Mouse (Mus musculus) neural tube, embryonic 13.5 days (tissue): ENCODE measurements around the gene Gm49388. TPM values are rescaled to one million over a fixed set of nuclear protein-coding genes. Genes with fewer than 3 reads are reported as not detected.
A peak's percentile ranks its signal among the peaks of the same experiment; 100 is the strongest.

ENCODE experiments used
- ATAC-seq: fragments of 200-750 bp; cut with Nextera tagmentation; 2 replicates; pipeline ENCODE4 v1.8.0; 2017; ENCODE audit warnings: low read depth, mild to moderate bottlenecking, moderate TSS enrichment, moderate library complexity
- H3K27ac ChIP-seq: fragments of 300-500 bp; sonication (generic); replicated peaks from 2 replicates; pipeline ENCODE4 v1.5.1; 2015; ENCODE audit warnings: moderate library complexity, mild to moderate bottlenecking, inconsistent platforms
- H3K27me3 ChIP-seq: fragments of 300-500 bp; sonication (generic); 2 replicates; pipeline ENCODE4 v1.6.1; 2015; ENCODE audit warnings: mild to moderate bottlenecking, inconsistent platforms
- H3K36me3 ChIP-seq: fragments of 300-500 bp; sonication (generic); 2 replicates; pipeline ENCODE4 v1.6.1; 2015; ENCODE audit warnings: mild to moderate bottlenecking, inconsistent platforms
- H3K4me1 ChIP-seq: fragments of 300-500 bp; sonication (generic); replicated peaks from 2 replicates; pipeline ENCODE4 v1.6.1; 2015; ENCODE audit warnings: inconsistent platforms
- H3K4me2 ChIP-seq: fragments of 300-500 bp; sonication (generic); 2 replicates; pipeline ENCODE4 v1.6.1; 2015; ENCODE audit warnings: inconsistent platforms, mild to moderate bottlenecking, moderate library complexity
- H3K4me3 ChIP-seq: fragments of 300-500 bp; sonication (generic); 2 replicates; pipeline ENCODE4 v1.5.1; 2015; ENCODE audit warnings: mild to moderate bottlenecking, inconsistent platforms
- H3K9ac ChIP-seq: fragments of 300-500 bp; sonication (generic); 2 replicates; pipeline ENCODE4 v1.6.1; 2015; ENCODE audit warnings: moderate library complexity, mild to moderate bottlenecking, inconsistent platforms
- H3K9me3 ChIP-seq: fragments of 300-500 bp; sonication (generic); 2 replicates; pipeline ENCODE4 v1.6.1; 2016; ENCODE audit warnings: inconsistent platforms
- WGBS: fragments of 180-500 bp; shearing (Covaris S2); methylation state at CpG from one replicate; pipeline ENCODE4 v1.1.7; 2015; 5-methylcytosine and 5-hydroxymethylcytosine counted together
- polyA plus RNA-seq: library from polyadenylated mRNA; unstranded; fragments of >200 nt; fragmentation: Nextera tagmentation; extraction: Ambion mirVana; gene quantifications from 2 replicates; pipeline ENCODE4 v1.2.1, GENCODE M21; 2015

Gene Gm49388
- polyA plus RNA-seq, 1 experiment from 2014 or later = not detected

GRCm38 (mm10) chr7:127753158-127753557 is 32.2 kb upstream of the Gm49388 start:
- H3K36me3 ChIP-seq = peaks cover 100% of the 10 kb centered on the region
- no peak overlapping the region for H3K9ac ChIP-seq
- no peak for ATAC-seq
- peaks cover 55% of the 10 kb centered on the region for H3K4me1 ChIP-seq
- H3K4me3 ChIP-seq = no peak overlapping the region
- 76% methylated on average over 5 of the region's 5 CpGs for WGBS
- no peak overlapping the region for H3K27ac ChIP-seq
- H3K4me2 ChIP-seq = no peak overlapping the region
- no peaks in the 10 kb centered on the region for H3K27me3 ChIP-seq
- H3K9me3 ChIP-seq = no peaks in the 10 kb centered on the region

GRCm38 (mm10) chr7:127753741-127754140 is 31.7 kb upstream of the Gm49388 start:
- Histone ChIP-seq H3K36me3 (peaks cover 100% of the 10 kb centered on the region), H3K27ac (no peak overlapping the region), H3K9ac (peak overlapping the region; percentile 13; the same call in 1 of the 2 replicates), H3K4me3 (no peak overlapping the region), H3K9me3 (no peaks in the 10 kb centered on the region), H3K4me2 (no peak overlapping the region), H3K4me1 (peaks cover 51% of the 10 kb centered on the region), H3K27me3 (no peaks in the 10 kb centered on the region)
- no peak for ATAC-seq
- WGBS = 93% methylated on average over 7 of the region's 7 CpGs

- ATAC-seq = no peak
- H3K36me3 ChIP-seq = peaks cover 94% of the 10 kb centered on the region
- H3K9me3 ChIP-seq = no peaks in the 10 kb centered on the region
- H3K4me2 ChIP-seq = no peak overlapping the region
- H3K27ac ChIP-seq = no peak overlapping the region
- H3K4me3 ChIP-seq = no peak overlapping the region
- peaks cover 32% of the 10 kb centered on the region for H3K4me1 ChIP-seq
- H3K27me3 ChIP-seq = no peaks in the 10 kb centered on the region
- 81% methylated on average over 6 of the region's 6 CpGs for WGBS
- peak overlapping the region; percentile 31; the same call in 1 of the 2 replicates for H3K9ac ChIP-seq
These were observed 25.7 kb upstream of the Gm49388 start for GRCm38 (mm10) chr7:127759716-127760115.

- no peak overlapping the region for H3K4me3 ChIP-seq
- no peak overlapping the region for H3K27ac ChIP-seq
- no peak for ATAC-seq
- peaks cover 94% of the 10 kb centered on the region for H3K36me3 ChIP-seq
- no peaks in the 10 kb centered on the region for H3K27me3 ChIP-seq
- WGBS = 92% methylated on average over 3 of the region's 3 CpGs
- H3K9me3 ChIP-seq = no peaks in the 10 kb centered on the region
- no peak overlapping the region for H3K9ac ChIP-seq
- H3K4me2 ChIP-seq = no peak overlapping the region
- H3K4me1 ChIP-seq = peaks cover 24% of the 10 kb centered on the region
These were observed 24.9 kb upstream of the Gm49388 start for GRCm38 (mm10) chr7:127760478-127760877.

- no peak for ATAC-seq
- Histone ChIP-seq H3K27ac (no peak overlapping the region), H3K27me3 (no peaks in the 10 kb centered on the region), H3K9ac (no peak overlapping the region), H3K9me3 (no peaks in the 10 kb centered on the region), H3K4me3 (no peak overlapping the region), H3K36me3 (peaks cover 94% of the 10 kb centered on the region), H3K4me1 (peaks cover 20% of the 10 kb centered on the region), H3K4me2 (no peak overlapping the region)
- WGBS = 40% methylated on average over 7 of the region's 7 CpGs
These were observed 24.4 kb upstream of the Gm49388 start for GRCm38 (mm10) chr7:127761026-127761425.

DNA sequence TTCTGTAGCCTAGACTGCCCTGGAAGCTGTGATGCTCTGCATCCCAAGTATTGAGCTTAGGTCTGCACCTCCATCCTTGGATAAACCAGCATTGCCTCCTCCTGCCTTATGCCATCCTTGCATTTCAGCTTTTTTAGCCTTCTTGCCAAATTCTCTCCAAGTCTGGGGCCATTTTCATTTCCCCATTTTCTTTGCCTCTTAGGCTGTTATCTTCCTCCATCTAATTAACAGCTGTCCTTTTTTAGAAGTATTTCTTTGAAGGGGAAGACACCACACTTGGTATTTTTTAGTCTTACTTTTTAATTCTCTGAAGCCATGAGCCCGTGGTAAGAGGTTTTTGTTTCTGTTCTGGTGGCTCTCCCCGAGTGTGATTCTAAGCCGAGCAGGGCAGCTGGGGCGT is 21.8 kb upstream of the Gm49388 start:
- no peak overlapping the region for H3K27ac ChIP-seq
- WGBS = 89% methylated on average over 4 of the region's 4 CpGs
- H3K9me3 ChIP-seq = no peaks in the 10 kb centered on the region
- H3K9ac ChIP-seq = no peak overlapping the region
- ATAC-seq = no peak
- H3K27me3 ChIP-seq = no peaks in the 10 kb centered on the region
- no peak overlapping the region for H3K4me2 ChIP-seq
- H3K36me3 ChIP-seq = peaks cover 94% of the 10 kb centered on the region
- peaks cover 6% of the 10 kb centered on the region for H3K4me1 ChIP-seq
- no peak overlapping the region for H3K4me3 ChIP-seq

DNA sequence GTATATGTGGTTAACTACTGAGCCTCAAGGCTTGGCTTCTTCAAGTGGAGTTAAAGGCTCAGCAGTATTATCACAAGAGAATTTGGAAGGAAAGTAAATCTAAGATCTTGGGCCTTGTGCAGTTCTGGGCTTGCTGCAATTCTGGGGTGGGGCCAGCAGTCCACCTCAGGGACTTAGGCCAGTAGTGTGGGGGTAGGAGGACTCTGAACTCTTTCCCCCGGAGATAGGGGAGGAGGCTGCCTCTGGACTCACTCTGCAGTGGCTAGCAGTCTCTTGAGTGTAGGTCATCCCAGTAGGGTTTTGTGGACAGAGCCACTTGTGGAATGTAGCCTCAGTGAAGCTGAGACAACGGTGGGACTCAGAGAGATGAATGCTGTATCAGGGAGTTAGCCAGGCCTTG is 19.7 kb upstream of the Gm49388 start:
- Histone ChIP-seq H3K9me3 (no peaks in the 10 kb centered on the region), H3K27ac (no peak overlapping the region), H3K4me1 (peaks cover 27% of the 10 kb centered on the region), H3K36me3 (peaks cover 77% of the 10 kb centered on the region), H3K4me2 (no peak overlapping the region), H3K4me3 (no peak overlapping the region), H3K9ac (no peak overlapping the region), H3K27me3 (no peaks in the 10 kb centered on the region)
- ATAC-seq = no peak
- WGBS = 87% methylated on average over 2 of the region's 2 CpGs

- no peak overlapping the region for H3K4me3 ChIP-seq
- 80% methylated on average over 17 of the region's 17 CpGs for WGBS
- no peak for ATAC-seq
- H3K27ac ChIP-seq = no peak overlapping the region
- peaks cover 65% of the 10 kb centered on the region for H3K36me3 ChIP-seq
- no peak overlapping the region for H3K4me2 ChIP-seq
- peaks cover 31% of the 10 kb centered on the region for H3K4me1 ChIP-seq
- H3K9ac ChIP-seq = no peak overlapping the region
- H3K9me3 ChIP-seq = no peaks in the 10 kb centered on the region
- H3K27me3 ChIP-seq = no peaks in the 10 kb centered on the region
These were observed 18.4 kb upstream of the Gm49388 start for GRCm38 (mm10) chr7:127766851-127767609.

DNA sequence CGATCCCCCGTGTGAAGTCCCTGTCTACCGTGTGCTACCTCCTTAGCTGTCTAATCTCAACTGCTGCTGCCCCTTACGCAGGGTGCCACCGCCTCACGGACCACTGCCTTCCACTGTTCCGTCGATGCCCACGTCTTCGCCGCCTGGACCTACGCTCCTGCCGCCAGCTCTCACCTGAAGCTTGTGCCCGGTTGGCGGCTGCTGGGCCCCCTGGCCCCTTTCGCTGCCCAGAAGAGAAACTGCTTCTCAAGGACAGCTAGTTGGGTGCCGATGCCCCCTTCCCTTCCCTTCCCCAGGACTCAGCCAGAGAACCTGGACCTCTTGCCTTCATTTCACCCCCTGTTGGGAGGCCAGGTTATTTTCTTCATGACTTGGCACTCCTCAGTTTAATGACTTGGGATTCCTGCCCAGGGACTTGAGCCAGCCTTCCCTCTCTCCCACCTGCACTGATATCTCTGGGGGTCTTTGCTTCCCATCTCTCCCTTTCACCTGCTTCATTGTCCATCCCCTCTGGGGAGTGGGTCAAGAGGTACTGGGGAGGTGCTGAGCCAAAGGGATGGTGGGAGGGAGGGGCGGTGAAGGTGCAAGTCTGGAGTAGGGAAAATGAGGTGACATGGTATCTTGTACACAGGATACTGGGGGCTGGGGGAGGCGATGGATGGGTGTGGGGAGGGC is 17.6 kb upstream of the Gm49388 start:
- 96% methylated on average over 19 of the region's 19 CpGs for WGBS
- H3K36me3 ChIP-seq = peaks cover 57% of the 10 kb centered on the region
- no peak overlapping the region for H3K9ac ChIP-seq
- H3K4me2 ChIP-seq = no peak overlapping the region
- no peaks in the 10 kb centered on the region for H3K27me3 ChIP-seq
- no peaks in the 10 kb centered on the region for H3K9me3 ChIP-seq
- no peak overlapping the region for H3K4me3 ChIP-seq
- H3K27ac ChIP-seq = no peak overlapping the region
- no peak for ATAC-seq
- H3K4me1 ChIP-seq = peaks cover 31% of the 10 kb centered on the region

GRCm38 (mm10) chr7:127768346-127768996 is 16.9 kb upstream of the Gm49388 start:
- Histone ChIP-seq H3K27me3 (no peaks in the 10 kb centered on the region), H3K4me3 (no peak overlapping the region; the same call in 1 of the 2 replicates), H3K4me2 (peak overlapping the region; percentile 74), H3K4me1 (peaks cover 31% of the 10 kb centered on the region), H3K9ac (no peak overlapping the region), H3K27ac (0 out of 2 replicates have a peak overlapping the region, but pooled peaks have one; percentile 33), H3K36me3 (peaks cover 53% of the 10 kb centered on the region), H3K9me3 (no peaks in the 10 kb centered on the region)
- WGBS = 51% methylated on average over 13 of the region's 13 CpGs
- peak; percentile 18 for ATAC-seq

- H3K27ac ChIP-seq = peak overlapping the region; percentile 74
- WGBS = under 1% methylated on average over 16 of the region's 16 CpGs
- peak overlapping the region; percentile 48 for H3K4me3 ChIP-seq
- H3K27me3 ChIP-seq = no peaks in the 10 kb centered on the region
- peak overlapping the region; percentile 74 for H3K4me2 ChIP-seq
- H3K36me3 ChIP-seq = peaks cover 47% of the 10 kb centered on the region
- ATAC-seq = peak; percentile 83
- no peaks in the 10 kb centered on the region for H3K9me3 ChIP-seq
- peaks cover 31% of the 10 kb centered on the region for H3K4me1 ChIP-seq
- peak overlapping the region; percentile 80 for H3K9ac ChIP-seq
These were observed 16.3 kb upstream of the Gm49388 start for GRCm38 (mm10) chr7:127768997-127769593.

GRCm38 (mm10) chr7:127769651-127770038 is 15.8 kb upstream of the Gm49388 start, which contains the start of gene Orai3:
Orai3 (plus strand) TSS chr7:127769815.
- Histone ChIP-seq H3K4me3 (peak within 1 kb of the TSS; percentile 48), H3K4me2 (peak within 1 kb of the TSS; percentile 74), H3K9me3 (no peaks in the 10 kb centered on the region), H3K27ac (peak within 1 kb of the TSS; percentile 74), H3K27me3 (no peaks in the 10 kb centered on the region), H3K4me1 (peaks cover 31% of the 10 kb centered on the region), H3K9ac (peak within 1 kb of the TSS; percentile 80), H3K36me3 (peaks cover 41% of the 10 kb centered on the region)
- under 1% methylated on average over 24 of the region's 24 CpGs for WGBS
- peak; percentile 67 for ATAC-seq
